Mouse (Mus musculus): ENCODE results near the gene Defb15. TPM values are rescaled to one million over a fixed set of nuclear protein-coding genes. Genes with fewer than 3 reads are reported as not detected.
"Not testable (repeated sequence)": the region's sequence is repeated elsewhere in the genome, so short reads cannot be mapped to it uniquely, and the experiment has no call there.

Defb15 gene
- polyA plus RNA-seq, 1 experiment from 2014 or later = not detected

DNA sequence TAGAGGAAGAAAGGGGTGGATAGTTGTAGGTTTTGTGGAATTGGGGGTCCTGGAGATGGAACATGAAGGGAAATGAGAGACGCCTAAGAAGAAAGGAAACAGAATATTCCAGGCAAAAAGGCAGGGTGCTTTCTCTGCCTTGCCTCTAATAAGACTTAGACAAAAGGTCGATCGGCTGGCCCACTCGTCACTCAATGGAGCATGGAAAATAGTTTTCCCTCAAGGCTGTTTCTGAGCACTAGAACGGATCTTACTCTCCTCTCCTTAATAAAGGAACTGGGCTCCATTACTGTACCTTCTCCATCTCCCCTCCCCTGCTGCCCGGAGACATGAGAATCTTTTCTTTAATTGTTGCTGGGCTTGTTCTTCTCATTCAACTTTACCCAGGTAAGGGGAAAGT is 14.0 kb upstream of the Defb15 start, which contains the start of gene Defb13:
Gene Defb13, plus strand, starts transcription at position 301 of the 400 bp plus-strand sequence.
- 79% methylated on average over 6 of the region's 6 CpGs for WGBS
- H3K27me3 ChIP-seq (replicated peaks; ENCODE audit: control insufficient read depth, insufficient read depth, low read length) = no peaks in the 10 kb centered on the region
- H3K4me3 ChIP-seq (ENCODE audit: low read length) = no peak within 1 kb of the TSS
- H3K4me2 ChIP-seq (ENCODE audit: low read length) = no peak within 1 kb of the TSS
- no peaks in the 10 kb centered on the region for H3K9me3 ChIP-seq (ENCODE audit: control insufficient read depth, low read length)
- H3K9ac ChIP-seq (ENCODE audit: low read depth, low read length) = no peak within 1 kb of the TSS
- ATAC-seq = no peak
- H3K36me3 ChIP-seq (ENCODE audit: control insufficient read depth, insufficient read depth, low read length) = no peaks in the 10 kb centered on the region
- H3K27ac ChIP-seq (ENCODE audit: low read depth, low read length) = no peak within 1 kb of the TSS
- no peaks in the 10 kb centered on the region for H3K4me1 ChIP-seq (ENCODE audit: control insufficient read depth, insufficient read depth, low read depth, low read length)

- not testable (repeated sequence) for H3K9me3 ChIP-seq (ENCODE audit: control insufficient read depth, low read length); H3K4me2 ChIP-seq (ENCODE audit: low read length); ATAC-seq; H3K4me3 ChIP-seq (ENCODE audit: low read length); H3K27ac ChIP-seq (ENCODE audit: low read depth, low read length); H3K4me1 ChIP-seq (ENCODE audit: control insufficient read depth, insufficient read depth, low read depth, low read length); H3K36me3 ChIP-seq (ENCODE audit: control insufficient read depth, insufficient read depth, low read length); H3K27me3 ChIP-seq (replicated peaks; ENCODE audit: control insufficient read depth, insufficient read depth, low read length); H3K9ac ChIP-seq (ENCODE audit: low read depth, low read length)
- 88% methylated on average over 4 of the region's 4 CpGs for WGBS
Observed at GRCm38 (mm10) chr8:21938052-21938451, 5.5 kb upstream of the Defb15 start, which contains the start of gene Defb35. Defb35 (plus strand) TSS chr8:21938352.

GRCm38 (mm10) chr8:21930754-21931153 is 1.8 kb downstream of the Defb15 start:
- H3K4me1 ChIP-seq (ENCODE audit: control insufficient read depth, insufficient read depth, low read depth, low read length); H3K9me3 ChIP-seq (ENCODE audit: control insufficient read depth, low read length); H3K27me3 ChIP-seq (replicated peaks; ENCODE audit: control insufficient read depth, insufficient read depth, low read length); H3K27ac ChIP-seq (ENCODE audit: low read depth, low read length); H3K9ac ChIP-seq (ENCODE audit: low read depth, low read length); ATAC-seq; H3K36me3 ChIP-seq (ENCODE audit: control insufficient read depth, insufficient read depth, low read length); H3K4me3 ChIP-seq (ENCODE audit: low read length); H3K4me2 ChIP-seq (ENCODE audit: low read length): not testable (repeated sequence)
- WGBS = 72% methylated on average over 3 of the region's 3 CpGs

- no peak overlapping the region for H3K4me2 ChIP-seq (ENCODE audit: low read length)
- H3K4me1 ChIP-seq (ENCODE audit: control insufficient read depth, insufficient read depth, low read depth, low read length) = no peaks in the 10 kb centered on the region
- 94% methylated on average over 3 of the region's 3 CpGs for WGBS
Observed at GRCm38 (mm10) chr8:21915625-21916024, 16.9 kb downstream of the Defb15 start.

GRCm38 (mm10) chr8:21912554-21912953 is 20.0 kb downstream of the Defb15 start:
- Histone ChIP-seq H3K9ac (ENCODE audit: low read depth, low read length) (no peak overlapping the region), H3K36me3 (ENCODE audit: control insufficient read depth, insufficient read depth, low read length) (no peaks in the 10 kb centered on the region), H3K4me1 (ENCODE audit: control insufficient read depth, insufficient read depth, low read depth, low read length) (no peaks in the 10 kb centered on the region), H3K27ac (ENCODE audit: low read depth, low read length) (no peak overlapping the region), H3K4me3 (ENCODE audit: low read length) (no peak overlapping the region), H3K27me3 (replicated peaks; ENCODE audit: control insufficient read depth, insufficient read depth, low read length) (no peaks in the 10 kb centered on the region), H3K9me3 (ENCODE audit: control insufficient read depth, low read length) (no peaks in the 10 kb centered on the region), H3K4me2 (ENCODE audit: low read length) (no peak overlapping the region)
- no peak for ATAC-seq
- 12% methylated on average over 2 of the region's 2 CpGs for WGBS

More at GRCm38 (mm10) chr8:21915625-21916024, 16.9 kb downstream of the Defb15 start:
- no peaks in the 10 kb centered on the region for H3K36me3 ChIP-seq (ENCODE audit: control insufficient read depth, insufficient read depth, low read length)
- ATAC-seq = no peak
- no peaks in the 10 kb centered on the region for H3K9me3 ChIP-seq (ENCODE audit: control insufficient read depth, low read length)
- H3K9ac ChIP-seq (ENCODE audit: low read depth, low read length) = no peak overlapping the region
- H3K4me3 ChIP-seq (ENCODE audit: low read length) = no peak overlapping the region
- H3K27ac ChIP-seq (ENCODE audit: low read depth, low read length) = no peak overlapping the region
- no peaks in the 10 kb centered on the region for H3K27me3 ChIP-seq (replicated peaks; ENCODE audit: control insufficient read depth, insufficient read depth, low read length)

GRCm38 (mm10) chr8:21911931-21912330 is 20.6 kb downstream of the Defb15 start:
- no peak for ATAC-seq
- Histone ChIP-seq H3K36me3 (ENCODE audit: control insufficient read depth, insufficient read depth, low read length) (no peaks in the 10 kb centered on the region), H3K9me3 (ENCODE audit: control insufficient read depth, low read length) (no peaks in the 10 kb centered on the region), H3K9ac (ENCODE audit: low read depth, low read length) (no peak overlapping the region), H3K4me2 (ENCODE audit: low read length) (no peak overlapping the region), H3K27ac (ENCODE audit: low read depth, low read length) (no peak overlapping the region), H3K4me1 (ENCODE audit: control insufficient read depth, insufficient read depth, low read depth, low read length) (no peaks in the 10 kb centered on the region), H3K27me3 (replicated peaks; ENCODE audit: control insufficient read depth, insufficient read depth, low read length) (no peaks in the 10 kb centered on the region), H3K4me3 (ENCODE audit: low read length) (no peak overlapping the region)
- WGBS = 22% methylated on average over 1 of the region's 1 CpGs

GRCm38 (mm10) chr8:21906290-21906689 is 26.2 kb downstream of the Defb15 start, which contains the start of gene Defb11:
Defb11 (minus strand) TSS chr8:21906412.
- H3K27ac ChIP-seq (ENCODE audit: low read depth, low read length); H3K36me3 ChIP-seq (ENCODE audit: control insufficient read depth, insufficient read depth, low read length); H3K27me3 ChIP-seq (replicated peaks; ENCODE audit: control insufficient read depth, insufficient read depth, low read length); H3K4me2 ChIP-seq (ENCODE audit: low read length); H3K4me3 ChIP-seq (ENCODE audit: low read length); H3K9ac ChIP-seq (ENCODE audit: low read depth, low read length); H3K4me1 ChIP-seq (ENCODE audit: control insufficient read depth, insufficient read depth, low read depth, low read length); H3K9me3 ChIP-seq (ENCODE audit: control insufficient read depth, low read length): not testable (repeated sequence)
- ATAC-seq = peak; percentile 58

DNA sequence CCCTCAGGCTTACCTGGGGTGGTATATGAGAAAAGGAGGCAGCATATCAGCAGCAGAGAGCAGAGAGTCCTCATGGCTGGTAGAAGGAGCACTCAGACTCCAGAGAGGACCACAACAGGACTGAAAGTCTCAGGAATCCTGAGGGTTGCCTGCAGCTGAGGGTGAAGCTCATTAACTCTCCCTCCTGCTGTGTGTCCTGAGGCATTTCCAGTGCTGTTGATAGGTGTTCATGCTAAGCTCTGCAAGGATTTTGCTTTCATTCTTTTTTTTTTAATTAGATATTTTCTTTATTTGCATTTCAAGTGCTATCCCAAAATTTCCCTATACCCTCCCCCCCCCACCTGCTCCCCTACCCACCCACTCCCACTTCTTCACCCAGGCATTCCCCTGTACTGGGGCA is 47.2 kb downstream of the Defb15 start, which contains the start of gene Defb9:
Gene Defb9, minus strand, starts transcription at position 101 of the 400 bp plus-strand sequence.
- not testable (repeated sequence) for H3K4me3 ChIP-seq (ENCODE audit: low read length); H3K4me2 ChIP-seq (ENCODE audit: low read length); H3K27ac ChIP-seq (ENCODE audit: low read depth, low read length); H3K9me3 ChIP-seq (ENCODE audit: control insufficient read depth, low read length); H3K4me1 ChIP-seq (ENCODE audit: control insufficient read depth, insufficient read depth, low read depth, low read length); H3K27me3 ChIP-seq (replicated peaks; ENCODE audit: control insufficient read depth, insufficient read depth, low read length); H3K36me3 ChIP-seq (ENCODE audit: control insufficient read depth, insufficient read depth, low read length); ATAC-seq; H3K9ac ChIP-seq (ENCODE audit: low read depth, low read length)
